Mouse (Mus musculus) limb, embryonic 11.5 days (tissue): Measurements from ENCODE around the gene Enox1. TPM values are rescaled to one million over a fixed set of nuclear protein-coding genes. Genes with fewer than 3 reads are reported as not detected.

Source experiments
- ATAC-seq: fragments of 200-750 bp; cut with Nextera tagmentation; 2 replicates; pipeline ENCODE4 v1.8.0; 2017; ENCODE audit warnings: low read depth; ENCODE audit not compliant: insufficient number of reproducible peaks, low FRiP score, low TSS enrichment
- DNase-seq: peaks from one replicate; pipeline ENCODE4 v3.0.0-alpha.2; 2015; ENCODE audit warnings: low spot score
- H3K27ac ChIP-seq: fragments of 300-500 bp; sonication (generic); replicated peaks from 2 replicates; pipeline ENCODE4 v1.5.1; 2014; ENCODE audit warnings: low read depth, mild to moderate bottlenecking, low read length
- H3K27me3 ChIP-seq: fragments of 300-500 bp; sonication (generic); 2 replicates; pipeline ENCODE4 v1.6.1; 2014; ENCODE audit warnings: mild to moderate bottlenecking, low read length, mixed read lengths; ENCODE audit not compliant: control insufficient read depth, insufficient read depth
- H3K36me3 ChIP-seq: fragments of 300-500 bp; sonication (generic); 2 replicates; pipeline ENCODE4 v1.6.1; 2014; ENCODE audit warnings: mild to moderate bottlenecking, low read length, moderate library complexity, mixed read lengths; ENCODE audit not compliant: control insufficient read depth, insufficient read depth
- H3K4me1 ChIP-seq: fragments of 300-500 bp; sonication (generic); 2 replicates; pipeline ENCODE4 v1.6.1; 2014; ENCODE audit warnings: low read length, mixed read lengths; ENCODE audit not compliant: control insufficient read depth, insufficient read depth
- H3K4me2 ChIP-seq: fragments of 300-500 bp; sonication (generic); 2 replicates; pipeline ENCODE4 v1.6.1; 2014; ENCODE audit warnings: low read depth, mild to moderate bottlenecking, moderate library complexity; ENCODE audit not compliant: severe bottlenecking
- H3K4me3 ChIP-seq: fragments of 300-500 bp; sonication (generic); 2 replicates; pipeline ENCODE4 v1.5.1; 2014; ENCODE audit warnings: low read depth, low read length
- H3K9ac ChIP-seq: fragments of 300-500 bp; sonication (generic); 2 replicates; pipeline ENCODE4 v1.6.1; 2014; ENCODE audit warnings: mild to moderate bottlenecking, low read length
- H3K9me3 ChIP-seq: fragments of 300-500 bp; sonication (generic); 2 replicates; pipeline ENCODE4 v1.6.1; 2016; ENCODE audit warnings: low read length; ENCODE audit not compliant: control insufficient read depth
- WGBS: fragments of 180-500 bp; shearing (Covaris S2); extraction: QIAGEN DNeasy Blood & Tissue Kit; methylation state at CpG from one replicate; pipeline ENCODE4 v1.1.7; 2014; 5-methylcytosine and 5-hydroxymethylcytosine counted together
- polyA plus RNA-seq: library from polyadenylated mRNA; unstranded; fragments of >200 nt; fragmentation: Nextera tagmentation; extraction: Ambion mirVana; gene quantifications from 2 replicates; pipeline ENCODE4 v1.2.1, GENCODE M21; 2014

Gene Enox1
- polyA plus RNA-seq, 1 experiment from 2014 or later: 5.6 TPM

DNA sequence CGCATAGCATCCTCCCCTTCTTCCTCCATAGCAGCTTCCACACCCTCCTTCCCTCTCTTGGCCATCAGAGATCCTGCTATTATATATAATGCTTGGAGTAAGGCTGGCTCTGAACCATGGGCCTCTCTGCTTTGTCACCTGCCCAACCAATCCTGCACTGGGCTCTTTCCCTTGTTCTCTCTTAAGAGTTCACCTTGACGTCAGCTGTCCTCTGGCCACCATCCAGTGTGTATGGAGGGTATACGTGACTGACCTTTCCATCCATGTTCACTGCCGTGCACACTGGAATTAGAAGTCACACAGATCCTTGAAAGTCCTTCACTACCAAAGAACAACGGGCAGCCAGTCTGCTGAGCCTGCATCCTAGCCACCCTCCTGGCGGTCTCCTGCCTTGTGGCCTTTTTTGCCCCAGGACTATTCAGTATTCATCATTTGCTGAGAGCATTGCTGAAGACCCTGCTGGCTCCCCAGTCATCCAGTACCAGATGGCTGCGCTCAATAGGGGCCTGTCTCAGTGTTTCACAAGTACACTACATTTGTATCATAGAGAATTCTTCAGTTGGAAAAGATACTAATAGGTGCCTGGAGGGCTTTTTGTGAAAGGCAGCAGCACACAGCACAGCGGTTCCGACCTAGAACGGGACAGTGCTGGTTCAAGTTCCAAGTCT is 526.5 kb downstream of the Enox1 start:
- no peak overlapping the region for H3K27ac ChIP-seq
- no peak overlapping the region for H3K4me3 ChIP-seq
- WGBS: 91% methylated on average over 10 of the region's 10 CpGs
- no peaks in the 10 kb centered on the region for H3K9me3 ChIP-seq
- no peak overlapping the region for H3K9ac ChIP-seq
- H3K36me3 ChIP-seq: no peaks in the 10 kb centered on the region
- ATAC-seq (no peak), DNase-seq (no peak)
- H3K27me3 ChIP-seq: no peaks in the 10 kb centered on the region
- H3K4me1 ChIP-seq: no peaks in the 10 kb centered on the region
- no peak overlapping the region for H3K4me2 ChIP-seq

DNA sequence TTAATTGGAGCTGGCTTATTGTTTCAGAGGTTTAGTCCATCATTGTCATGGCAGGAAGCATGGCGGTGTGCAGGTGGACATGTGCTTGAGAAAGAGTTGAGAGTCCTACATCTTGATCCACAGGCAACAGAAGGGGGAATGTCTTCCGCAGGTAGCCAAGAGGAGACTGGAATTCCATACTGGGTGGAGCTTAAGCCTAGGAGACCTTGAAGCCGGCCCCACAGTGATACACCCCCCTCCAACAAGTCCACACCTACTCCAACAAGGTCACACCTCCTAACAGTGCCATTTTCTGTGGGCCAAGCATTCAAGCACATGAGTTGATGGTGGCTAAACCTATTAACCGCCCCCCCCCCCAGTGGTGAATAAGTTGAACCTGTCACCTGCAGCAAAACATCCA is 533.3 kb downstream of the Enox1 start:
- H3K4me1 ChIP-seq: no peaks in the 10 kb centered on the region
- DNase-seq: no peak
- H3K9me3 ChIP-seq: no peaks in the 10 kb centered on the region
- H3K36me3 ChIP-seq: no peaks in the 10 kb centered on the region
- no peak for ATAC-seq
- H3K9ac ChIP-seq: no peak overlapping the region
- 89% methylated on average over 4 of the region's 4 CpGs for WGBS
- H3K4me2 ChIP-seq: no peak overlapping the region
- no peaks in the 10 kb centered on the region for H3K27me3 ChIP-seq
- H3K4me3 ChIP-seq: no peak overlapping the region
- no peak overlapping the region for H3K27ac ChIP-seq

DNA sequence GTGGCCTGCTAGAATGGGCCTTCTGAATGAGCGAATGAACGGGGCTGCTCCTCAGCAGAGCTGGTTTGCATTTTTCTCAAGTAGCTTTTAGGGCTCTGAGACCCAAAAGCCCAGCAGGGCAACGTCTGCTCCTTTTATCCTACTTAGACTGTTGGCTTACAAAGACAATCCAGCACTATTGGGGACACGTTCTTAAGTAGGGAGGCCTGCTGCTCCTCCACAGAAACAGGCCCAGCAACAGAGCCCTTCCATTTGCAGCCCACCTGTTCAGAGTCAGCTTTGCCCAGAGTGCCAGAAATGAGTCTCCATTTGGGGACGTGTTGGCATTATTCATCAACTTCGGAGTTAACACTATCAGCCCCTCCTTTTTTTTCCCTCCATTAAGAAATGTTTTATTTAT is 548.4 kb downstream of the Enox1 start:
- DNase-seq (no peak), ATAC-seq (no peak)
- Histone ChIP-seq H3K4me2 (no peak overlapping the region), H3K9me3 (no peaks in the 10 kb centered on the region), H3K27me3 (no peaks in the 10 kb centered on the region), H3K4me3 (no peak overlapping the region), H3K27ac (no peak overlapping the region), H3K9ac (no peak overlapping the region), H3K36me3 (no peaks in the 10 kb centered on the region), H3K4me1 (peaks cover 7% of the 10 kb centered on the region; the same call in 1 of the 2 replicates)
- WGBS: 59% methylated on average over 6 of the region's 6 CpGs

DNA sequence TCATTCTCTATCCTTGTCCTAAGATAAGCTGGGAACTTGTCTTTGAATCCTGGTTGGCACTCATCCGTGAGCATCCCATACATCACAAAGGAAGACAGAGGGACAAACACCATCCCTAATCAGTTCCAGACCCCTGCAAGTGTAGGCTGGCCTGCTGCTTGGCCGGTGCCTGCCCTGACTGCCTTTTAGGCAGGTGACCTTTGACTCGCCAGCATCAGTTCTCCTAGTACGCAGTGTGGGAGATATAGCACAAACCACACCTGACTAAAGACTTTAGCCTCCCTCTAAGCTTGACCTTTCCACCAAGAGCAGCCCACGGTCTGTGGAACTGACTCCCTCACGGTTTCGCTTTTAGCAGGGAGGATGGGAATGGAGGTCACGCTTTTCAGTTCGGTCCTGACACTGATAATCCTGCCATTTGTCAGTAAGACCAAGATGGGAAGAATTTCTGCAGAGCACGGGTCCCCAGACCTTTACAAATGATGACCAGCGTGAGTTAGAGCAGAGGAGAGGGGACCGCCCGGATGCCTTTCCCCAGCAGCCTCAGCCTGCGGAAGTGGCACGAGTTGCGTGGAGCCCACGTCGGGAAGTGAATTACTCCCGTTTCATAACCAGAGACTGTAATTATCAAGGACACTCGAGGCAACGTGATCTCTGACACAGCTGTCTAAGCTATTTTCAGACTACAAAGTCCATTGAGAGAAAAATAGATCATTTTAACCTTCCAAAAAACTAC is 550.1 kb downstream of the Enox1 start:
- Histone ChIP-seq H3K27ac (no peak overlapping the region), H3K9me3 (no peaks in the 10 kb centered on the region), H3K27me3 (no peaks in the 10 kb centered on the region), H3K9ac (no peak overlapping the region), H3K4me1 (peaks cover 7% of the 10 kb centered on the region; the same call in 1 of the 2 replicates), H3K4me2 (peak overlapping the region; percentile 36), H3K36me3 (no peaks in the 10 kb centered on the region), H3K4me3 (no peak overlapping the region)
- 18% methylated on average over 21 of the region's 21 CpGs for WGBS
- DNase-seq: peak; percentile 31
- 0 out of 2 replicates have a peak, but pooled peaks have one; percentile 35 for ATAC-seq

DNA sequence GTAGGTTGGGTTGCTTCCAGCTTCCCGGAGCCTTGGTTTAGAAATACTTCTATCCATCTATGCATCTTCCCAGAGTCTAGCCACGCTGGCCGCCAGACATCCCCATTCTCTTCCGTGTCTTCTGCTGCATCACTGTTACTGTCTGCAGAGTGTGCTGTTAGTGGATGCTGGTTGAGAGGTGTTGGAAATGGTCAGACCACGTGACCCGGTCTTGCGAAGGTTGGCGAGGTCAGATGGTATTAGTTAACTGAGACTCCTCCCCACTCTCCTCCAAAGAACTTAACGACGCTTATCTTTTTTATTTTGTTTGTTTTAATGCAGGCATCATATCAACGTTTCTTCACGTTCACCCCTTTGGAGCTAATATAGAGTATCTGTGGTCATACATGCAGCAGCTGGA is 550.7 kb downstream of the Enox1 start:
- H3K9me3 ChIP-seq: no peaks in the 10 kb centered on the region
- H3K27ac ChIP-seq: no peak overlapping the region
- ATAC-seq: no peak
- H3K4me3 ChIP-seq: no peak overlapping the region
- H3K36me3 ChIP-seq: no peaks in the 10 kb centered on the region
- H3K27me3 ChIP-seq: no peaks in the 10 kb centered on the region
- H3K4me1 ChIP-seq: peaks cover 7% of the 10 kb centered on the region; the same call in 1 of the 2 replicates
- no peak overlapping the region for H3K9ac ChIP-seq
- H3K4me2 ChIP-seq: peak overlapping the region; percentile 36
- peak; percentile 55 for DNase-seq
- WGBS: 29% methylated on average over 12 of the region's 12 CpGs

DNA sequence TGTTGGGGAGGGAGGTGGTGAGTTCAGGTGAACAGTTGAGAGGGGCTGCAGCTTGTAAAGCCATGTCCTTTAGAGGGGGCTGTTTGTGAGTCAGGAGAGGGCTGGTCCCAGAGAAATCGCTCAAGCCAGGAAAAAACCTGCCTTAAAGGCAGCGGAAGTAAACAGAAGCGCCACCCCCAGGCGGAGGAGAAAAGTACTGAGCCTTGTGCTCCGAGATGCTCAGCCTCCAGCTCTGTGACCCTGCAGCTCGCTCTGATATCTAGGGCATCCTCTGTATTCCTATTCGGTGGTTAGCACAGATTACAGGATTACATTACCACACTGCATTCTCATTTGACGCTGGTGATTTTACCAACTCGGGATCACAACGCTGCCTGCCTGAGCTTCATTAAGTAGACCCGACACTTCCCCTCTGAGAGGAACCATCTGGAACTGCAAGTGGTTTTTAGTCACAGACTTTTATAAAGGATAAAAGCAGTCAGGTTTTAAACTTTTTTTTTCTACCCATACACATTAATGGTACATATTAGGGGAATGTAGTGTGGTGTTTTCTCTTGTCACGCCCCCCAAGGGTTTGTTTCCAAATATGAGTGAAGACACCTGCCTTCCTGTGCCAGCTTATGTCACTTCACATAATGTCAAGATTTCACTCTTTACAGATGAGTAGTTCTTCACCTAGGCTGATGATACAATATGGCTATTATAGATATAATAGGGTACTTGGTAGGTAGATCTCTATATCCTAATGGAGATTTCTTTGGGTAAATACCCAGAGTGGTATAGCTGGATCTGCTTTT is 552.0 kb downstream of the Enox1 start:
- 51% methylated on average over 12 of the region's 12 CpGs for WGBS
- DNase-seq: peak; percentile 50
- Histone ChIP-seq H3K4me2 (no peak overlapping the region), H3K9me3 (no peaks in the 10 kb centered on the region), H3K27ac (no peak overlapping the region), H3K4me3 (no peak overlapping the region), H3K9ac (no peak overlapping the region), H3K27me3 (no peaks in the 10 kb centered on the region), H3K4me1 (peaks cover 7% of the 10 kb centered on the region; the same call in 1 of the 2 replicates), H3K36me3 (no peaks in the 10 kb centered on the region)
- ATAC-seq: no peak

DNA sequence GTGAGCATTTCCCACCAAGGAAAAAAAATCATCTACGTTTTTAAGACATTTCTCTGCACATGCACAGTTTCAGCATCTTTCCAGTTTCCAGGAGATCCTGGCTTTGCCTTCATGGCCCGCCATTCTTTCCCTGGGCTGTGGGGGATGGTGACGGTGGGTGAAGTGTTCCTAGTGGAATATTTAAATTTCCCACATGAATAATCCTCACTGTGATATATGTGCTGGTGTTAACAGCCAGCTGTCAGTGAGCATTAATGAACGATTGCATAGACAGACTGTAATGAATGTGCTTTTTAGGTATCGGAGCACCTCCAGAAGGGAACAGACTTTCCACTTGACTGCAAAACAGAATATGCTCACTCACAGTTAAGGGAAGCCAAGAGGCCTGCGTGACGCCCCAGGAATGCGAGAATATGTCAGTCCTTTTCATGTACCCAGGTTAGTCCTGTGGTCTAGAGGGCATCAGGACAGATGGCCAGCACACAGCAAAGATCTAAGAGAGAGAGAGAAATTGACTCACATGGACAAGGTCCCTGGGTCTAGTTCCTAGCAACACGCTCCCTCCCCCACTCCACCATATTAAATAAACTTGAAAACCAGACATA is 558.5 kb downstream of the Enox1 start:
- Histone ChIP-seq H3K27ac (no peak overlapping the region), H3K4me1 (no peaks in the 10 kb centered on the region), H3K4me2 (no peak overlapping the region), H3K9me3 (no peaks in the 10 kb centered on the region; the same call in 1 of the 2 replicates), H3K9ac (no peak overlapping the region), H3K27me3 (no peaks in the 10 kb centered on the region), H3K4me3 (no peak overlapping the region), H3K36me3 (no peaks in the 10 kb centered on the region)
- ATAC-seq: no peak
- 82% methylated on average over 9 of the region's 9 CpGs for WGBS
- DNase-seq: no peak

DNA sequence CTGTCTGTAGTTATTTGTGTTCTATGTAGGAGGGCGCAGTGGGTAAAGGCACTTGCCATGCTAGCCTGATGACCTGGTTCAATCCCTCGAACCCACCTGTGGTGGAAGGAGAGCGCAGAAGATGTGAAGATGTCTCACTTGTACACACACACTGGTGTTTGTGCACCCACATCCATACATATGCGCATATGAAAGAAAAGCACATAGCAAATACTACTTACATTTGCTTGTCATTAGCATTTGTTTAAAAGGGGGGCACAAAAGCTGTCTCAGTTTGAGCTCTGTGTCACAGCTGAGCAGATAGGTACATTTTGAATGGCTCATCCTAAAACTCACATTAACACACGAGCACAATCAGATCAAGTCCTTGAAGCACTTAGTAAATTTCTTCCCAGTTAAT is 560.4 kb downstream of the Enox1 start:
- Histone ChIP-seq H3K4me3 (no peak overlapping the region), H3K4me1 (no peaks in the 10 kb centered on the region), H3K9me3 (no peaks in the 10 kb centered on the region; the same call in 1 of the 2 replicates), H3K27ac (no peak overlapping the region), H3K9ac (no peak overlapping the region), H3K27me3 (no peaks in the 10 kb centered on the region), H3K4me2 (no peak overlapping the region), H3K36me3 (no peaks in the 10 kb centered on the region)
- no peak for DNase-seq
- ATAC-seq: no peak
- WGBS: 91% methylated on average over 5 of the region's 5 CpGs
